Mouse (Mus musculus): Measurements from ENCODE around the gene Ifit2.

The Ifit2 gene

GRCm38 (mm10) chr19:34550534-34551223 is at the start of gene Ifit2:
Gene Ifit2, plus strand, starts transcription at chr19:34550694.
- peak; percentile 54 for DNase-seq (ENCODE audit: low spot score)

GRCm38 (mm10) chr19:34500763-34501162 is 49.7 kb upstream of the Ifit2 start:
- peak; percentile 68 for DNase-seq (ENCODE audit: low spot score)

DNA sequence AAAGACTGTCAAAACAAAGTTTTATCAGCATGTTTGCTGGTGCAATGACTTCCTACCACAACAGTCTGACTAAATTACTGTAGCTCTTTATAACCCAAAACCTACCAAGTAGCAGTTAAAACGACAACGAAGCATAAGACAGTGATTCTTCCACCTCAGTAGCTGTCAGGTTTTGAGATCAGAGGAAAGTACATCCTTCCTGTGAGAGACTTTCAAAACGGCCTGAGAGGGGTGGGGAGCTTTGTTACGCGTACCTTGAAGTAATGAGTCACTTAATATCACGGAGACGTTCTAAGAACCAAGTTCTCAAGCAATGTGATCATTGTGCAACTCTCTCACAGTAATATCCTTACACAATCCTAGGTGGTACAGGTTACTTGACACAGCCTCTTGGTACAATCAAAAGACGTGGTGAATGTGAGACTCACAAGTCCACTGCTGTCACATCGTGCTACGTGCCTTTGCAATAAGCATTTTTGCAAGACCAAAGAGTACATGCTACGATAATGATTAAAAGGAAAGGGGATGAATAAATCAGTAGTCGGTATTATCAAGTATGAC is 45.3 kb upstream of the Ifit2 start:
- no peak for DNase-seq (ENCODE audit: low spot score)

GRCm38 (mm10) chr19:34510717-34511116 is 39.8 kb upstream of the Ifit2 start:
- DNase-seq (ENCODE audit: low spot score): no peak

GRCm38 (mm10) chr19:34511528-34511927 is 39.0 kb upstream of the Ifit2 start:
- no peak for DNase-seq (ENCODE audit: low spot score)

DNA sequence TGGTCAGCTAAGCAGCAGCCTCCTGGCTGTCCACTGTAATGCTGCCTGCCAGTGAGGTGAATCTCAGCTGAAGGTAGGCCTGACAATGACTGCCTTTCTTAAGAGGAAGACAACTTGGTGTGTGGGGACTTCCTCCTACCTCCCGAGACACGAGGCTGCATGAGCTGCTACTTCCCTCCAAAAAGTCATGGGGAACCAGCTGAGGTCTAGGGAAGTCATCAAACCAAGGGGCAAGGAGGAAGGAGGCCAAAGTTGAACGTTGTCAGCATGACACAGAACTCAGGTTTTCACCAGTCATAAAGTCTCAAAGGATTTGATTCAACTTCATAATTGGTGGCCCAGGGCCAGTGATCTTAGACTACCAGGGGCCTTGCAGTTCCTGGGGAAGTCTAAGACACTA is 34.8 kb upstream of the Ifit2 start:
- peak; percentile 18 for DNase-seq (ENCODE audit: low spot score)

DNA sequence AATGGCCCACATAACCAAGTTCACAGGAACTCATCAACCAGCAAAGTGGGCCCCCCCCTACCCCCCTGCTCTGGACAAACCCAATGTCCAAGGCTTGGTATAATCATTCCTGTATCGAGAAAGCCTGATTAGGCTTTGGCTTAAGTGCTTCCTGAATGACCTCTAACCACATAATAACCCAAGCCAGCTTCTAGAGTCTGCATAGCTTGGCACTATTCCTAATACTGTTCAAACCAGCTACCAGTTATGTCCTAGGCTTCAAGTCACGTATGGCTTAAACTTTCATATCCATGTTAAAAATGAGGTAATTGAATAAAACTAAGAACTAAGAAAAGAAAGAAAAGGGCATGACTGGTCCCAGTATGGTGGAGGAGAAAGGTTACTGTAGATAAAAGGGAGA is 34.1 kb upstream of the Ifit2 start:
- DNase-seq (ENCODE audit: low spot score): no peak

DNA sequence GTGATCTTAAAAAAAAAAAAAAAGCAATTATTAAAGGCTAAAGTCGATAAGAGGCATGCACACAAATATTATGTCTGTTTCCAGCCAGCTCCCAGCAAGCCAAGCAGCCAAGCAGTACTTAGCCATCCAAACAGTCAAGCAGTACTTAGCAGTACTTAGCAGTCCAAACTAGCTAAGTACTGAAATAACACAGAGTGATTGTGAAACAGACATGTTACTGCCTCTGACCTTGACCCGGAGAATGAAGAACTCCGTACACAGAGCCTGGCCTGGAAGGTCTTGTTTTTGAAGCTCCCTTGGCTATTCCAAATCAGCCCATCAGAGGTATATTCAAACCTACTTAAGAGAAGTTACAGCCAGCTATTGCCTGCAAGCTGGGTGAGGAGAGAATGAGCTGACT is 33.3 kb upstream of the Ifit2 start:
- no peak for DNase-seq (ENCODE audit: low spot score)

- no peak for DNase-seq (ENCODE audit: low spot score)
Observed at GRCm38 (mm10) chr19:34517812-34518594, 32.5 kb upstream of the Ifit2 start.

DNA sequence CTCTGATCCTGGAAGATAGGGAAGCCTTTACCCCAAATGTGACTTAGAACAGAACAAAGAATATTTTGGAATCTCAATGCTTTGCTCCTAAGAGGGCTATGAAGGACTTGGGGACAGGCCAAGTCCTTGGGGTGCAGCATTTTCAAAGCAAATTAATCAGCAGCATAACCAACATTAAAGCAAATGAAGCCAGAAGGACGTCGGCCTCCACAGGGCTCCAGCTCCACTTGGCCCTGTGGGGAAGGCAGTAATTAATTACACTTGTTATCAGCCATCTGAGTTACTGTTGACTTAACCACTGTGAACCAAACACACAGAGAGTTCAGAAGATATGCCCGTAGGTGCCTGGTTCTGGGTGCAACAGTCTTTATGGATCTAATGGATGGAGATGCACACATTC is 31.7 kb upstream of the Ifit2 start:
- no peak for DNase-seq (ENCODE audit: low spot score)

DNA sequence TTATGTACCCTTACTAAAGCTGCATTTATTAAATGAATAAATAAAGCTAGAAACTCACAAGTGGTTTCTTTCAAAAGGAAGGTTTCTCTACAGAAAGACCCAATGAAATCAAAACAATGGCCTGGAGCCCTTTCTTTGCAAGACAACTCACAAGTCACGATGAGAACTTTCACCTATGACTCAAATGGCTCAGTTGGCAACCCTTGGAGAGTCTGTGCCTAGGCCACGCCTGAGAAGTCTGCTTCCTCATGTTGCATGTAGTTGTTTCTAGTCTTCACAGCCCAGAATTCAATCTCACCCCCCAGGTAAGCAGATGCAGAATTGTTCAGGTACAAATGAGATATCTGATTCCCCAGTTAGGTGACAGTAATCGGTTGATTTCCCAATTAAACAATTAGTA is 30.8 kb upstream of the Ifit2 start:
- DNase-seq (ENCODE audit: low spot score): no peak

DNA sequence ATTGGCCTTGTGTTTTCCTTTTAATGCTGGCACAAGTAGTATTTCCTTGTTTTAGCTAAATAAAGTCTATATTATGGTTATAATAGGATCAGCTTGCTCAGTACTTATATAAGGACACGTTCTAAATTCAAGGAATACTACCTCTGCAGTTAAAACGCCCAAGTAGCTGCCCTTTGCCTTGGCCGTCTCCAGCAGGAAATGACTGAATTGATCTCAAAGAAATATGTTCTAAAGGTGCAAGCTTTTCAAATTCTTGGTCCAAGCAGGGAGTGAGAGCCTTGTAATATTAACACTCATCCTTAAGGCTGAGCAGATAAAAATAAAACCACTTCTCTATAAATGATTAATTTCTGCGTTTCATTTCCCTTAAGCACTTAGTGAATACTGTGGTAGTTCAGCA is 30.4 kb upstream of the Ifit2 start:
- no peak for DNase-seq (ENCODE audit: low spot score)

DNA sequence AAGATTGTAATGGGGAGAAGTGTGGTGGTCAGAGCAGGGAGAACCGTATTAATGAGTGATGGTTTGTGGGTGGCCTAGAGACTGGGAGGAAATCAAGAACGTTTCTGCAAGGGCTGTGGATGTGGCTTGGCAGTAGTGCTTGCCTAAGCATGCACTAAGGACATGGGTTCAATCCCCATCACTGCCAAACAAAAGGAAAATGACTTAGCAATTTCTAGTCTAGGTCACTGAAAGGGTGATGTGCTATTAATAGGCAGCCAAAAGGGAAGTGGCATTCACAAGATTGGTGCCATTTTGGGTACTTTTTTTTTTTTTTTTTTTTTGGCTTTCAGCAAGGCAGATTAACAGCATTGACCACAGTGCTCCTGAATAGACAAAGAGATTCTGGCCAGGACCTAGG is 29.1 kb upstream of the Ifit2 start:
- DNase-seq (ENCODE audit: low spot score): no peak

DNA sequence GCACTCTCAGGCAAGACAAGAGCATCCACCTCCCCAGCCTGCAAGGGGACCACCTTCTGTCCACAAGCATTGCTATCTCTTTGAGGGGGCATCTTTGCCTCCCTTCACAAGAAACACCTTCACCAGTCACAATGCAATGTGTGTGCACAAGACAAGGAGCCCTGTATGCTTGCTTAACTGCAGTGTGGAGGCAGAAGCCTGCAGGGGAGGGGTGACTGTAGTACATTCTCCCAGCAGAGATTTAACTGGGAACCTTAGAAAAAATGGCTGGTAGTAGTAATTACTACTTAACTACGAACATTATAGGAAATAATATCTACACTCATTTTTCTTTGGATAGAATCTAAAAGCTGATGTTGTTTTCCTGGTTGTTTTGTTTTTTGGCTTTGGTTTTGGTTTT is 28.5 kb upstream of the Ifit2 start:
- no peak for DNase-seq (ENCODE audit: low spot score)

DNA sequence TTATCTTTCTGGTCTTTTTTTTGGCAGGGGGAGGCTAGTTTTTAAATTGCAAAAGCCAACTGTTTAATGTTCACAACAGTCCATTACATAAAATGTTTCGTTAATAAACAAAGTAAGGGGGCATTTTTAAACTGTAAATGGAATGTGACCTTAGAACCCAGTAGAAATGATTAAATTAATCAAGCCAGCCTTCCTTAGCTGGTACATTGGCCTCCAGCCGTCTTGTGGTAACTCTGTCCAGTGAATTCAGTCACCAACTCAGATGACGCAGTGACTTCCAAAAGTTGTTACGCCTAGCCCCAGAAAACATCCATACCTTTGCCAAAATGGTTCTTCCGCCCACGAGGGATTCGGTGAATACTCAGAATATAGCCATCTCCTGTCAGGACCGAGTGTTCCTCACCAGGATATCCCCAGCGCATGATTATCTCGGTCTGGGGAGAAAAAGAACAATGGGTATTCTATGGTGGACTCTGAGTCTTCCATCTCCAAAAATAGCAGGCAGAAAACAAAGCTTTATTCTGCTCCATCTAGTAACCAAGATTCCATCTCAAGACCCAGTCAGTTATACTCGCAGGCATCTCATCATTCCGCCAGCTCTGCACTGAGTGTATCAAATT is 27.3 kb upstream of the Ifit2 start:
- no peak for DNase-seq (ENCODE audit: low spot score)

DNA sequence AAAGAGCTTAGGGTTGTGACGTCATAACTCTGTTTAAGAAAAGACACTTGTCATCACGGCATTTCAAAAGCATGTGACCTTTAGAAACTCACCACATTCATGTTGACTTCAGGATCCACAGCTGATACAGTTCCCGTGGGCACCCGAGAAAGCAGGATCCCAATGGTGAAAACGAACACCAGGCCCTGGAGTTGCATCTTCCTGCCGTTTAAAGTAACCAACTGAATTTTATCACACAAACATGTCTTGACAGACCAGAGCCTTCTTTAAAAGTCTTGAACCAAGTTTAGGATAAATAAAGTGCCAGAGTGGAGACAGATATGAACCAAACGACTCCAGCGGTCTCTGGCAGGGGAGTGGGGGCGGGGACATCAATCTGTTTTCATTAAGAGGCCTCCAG is 25.8 kb upstream of the Ifit2 start:
- DNase-seq (ENCODE audit: low spot score): no peak

- DNase-seq (ENCODE audit: low spot score): peak; percentile 25
Observed at GRCm38 (mm10) chr19:34526321-34526923, 24.1 kb upstream of the Ifit2 start.

DNA sequence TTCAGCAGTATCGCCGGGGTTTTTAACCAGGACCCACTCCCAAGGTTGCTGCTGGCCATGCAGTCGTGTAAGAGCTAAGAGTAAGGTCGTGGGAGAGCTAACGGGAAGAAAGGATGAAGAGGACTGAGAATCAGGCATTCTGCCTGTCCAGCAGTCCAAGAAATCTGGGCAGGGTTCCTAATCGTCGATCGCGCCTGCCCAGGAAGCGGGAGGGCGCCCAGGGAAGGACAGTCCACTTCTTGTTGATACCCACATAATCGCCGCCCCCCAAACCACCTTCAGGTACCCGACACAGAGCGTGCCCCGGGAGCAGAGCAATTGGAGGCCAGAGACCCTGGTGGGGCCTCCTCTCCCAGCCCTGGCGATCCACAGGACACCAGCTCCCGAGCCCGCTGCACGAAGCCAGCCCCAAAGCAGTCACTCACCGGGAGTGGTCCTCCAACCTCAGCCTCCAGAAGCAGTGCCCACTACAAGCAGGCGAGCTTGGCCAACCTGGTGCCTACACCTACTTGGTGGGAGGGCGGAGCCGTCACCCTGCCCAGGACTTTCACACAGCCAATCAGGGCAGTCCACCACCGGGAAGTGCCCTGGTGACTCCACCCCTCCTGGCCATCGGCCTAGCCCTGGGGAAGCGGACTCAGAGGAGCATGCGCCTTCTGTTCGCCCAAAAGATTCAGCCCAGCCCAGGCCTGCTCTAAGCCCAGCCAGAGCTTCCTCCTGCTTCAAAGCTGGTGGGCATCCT is 23.4 kb upstream of the Ifit2 start, which contains the start of gene Lipa:
Gene Lipa, minus strand, starts transcription at position 534 of the 742 bp plus-strand sequence.
- DNase-seq (ENCODE audit: low spot score): peak; percentile 72

DNA sequence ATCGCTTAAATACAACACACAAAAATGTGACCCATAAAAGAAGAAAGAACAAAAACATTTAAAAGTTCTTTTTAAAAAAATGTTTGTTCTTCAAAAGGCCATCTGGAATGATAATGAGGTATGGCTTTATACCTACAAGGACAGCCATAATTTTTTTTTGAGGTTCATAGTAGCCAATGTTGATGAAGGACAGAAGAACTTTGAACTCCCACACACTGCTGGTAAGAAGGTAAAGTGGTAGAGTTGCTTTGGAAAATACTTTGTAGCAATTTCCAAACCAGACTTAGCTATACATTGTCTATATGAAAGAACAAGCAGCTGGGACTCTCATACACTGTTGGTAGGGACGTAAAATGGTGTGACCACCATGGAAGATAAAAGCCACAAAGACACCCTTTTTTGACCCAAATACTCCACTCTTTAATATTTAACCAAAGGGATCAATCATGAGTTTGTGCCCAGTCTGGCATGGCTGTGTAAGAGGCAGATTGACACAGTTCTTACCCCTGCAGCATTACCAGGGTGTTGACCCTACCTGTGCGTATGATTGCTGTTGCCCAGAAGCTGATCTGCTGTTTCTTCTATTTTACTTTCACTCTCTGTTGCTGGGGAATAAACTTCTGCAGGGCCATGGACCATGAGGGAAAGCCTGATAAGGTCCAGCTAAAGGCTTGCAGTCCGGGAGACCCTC is 18.3 kb upstream of the Ifit2 start:
- DNase-seq (ENCODE audit: low spot score): no peak

DNA sequence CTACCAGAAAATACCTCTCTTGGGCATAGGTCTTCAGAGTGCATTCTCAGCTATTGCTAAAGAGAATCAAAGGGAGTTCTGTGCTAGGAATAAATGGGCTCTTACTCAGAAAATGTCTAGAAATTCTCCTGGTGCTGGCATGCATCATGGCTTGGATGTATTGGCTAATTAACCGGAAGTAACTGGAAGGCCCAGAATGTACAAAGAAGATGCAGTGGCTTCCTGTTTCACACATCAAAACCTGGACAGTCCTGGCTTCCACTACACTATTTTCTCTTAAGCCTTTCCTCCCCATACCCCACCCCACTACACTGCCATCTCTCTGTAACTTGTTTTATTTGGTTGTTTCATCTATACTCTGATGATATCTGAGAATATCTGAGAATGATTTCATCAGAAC is 11.1 kb upstream of the Ifit2 start:
- no peak for DNase-seq (ENCODE audit: low spot score)

GRCm38 (mm10) chr19:34546211-34546610 is 4.3 kb upstream of the Ifit2 start:
- no peak for DNase-seq (ENCODE audit: low spot score)

All from layer of hippocampus, adult 9-10 months (tissue).